In the genomic region with DNA sequence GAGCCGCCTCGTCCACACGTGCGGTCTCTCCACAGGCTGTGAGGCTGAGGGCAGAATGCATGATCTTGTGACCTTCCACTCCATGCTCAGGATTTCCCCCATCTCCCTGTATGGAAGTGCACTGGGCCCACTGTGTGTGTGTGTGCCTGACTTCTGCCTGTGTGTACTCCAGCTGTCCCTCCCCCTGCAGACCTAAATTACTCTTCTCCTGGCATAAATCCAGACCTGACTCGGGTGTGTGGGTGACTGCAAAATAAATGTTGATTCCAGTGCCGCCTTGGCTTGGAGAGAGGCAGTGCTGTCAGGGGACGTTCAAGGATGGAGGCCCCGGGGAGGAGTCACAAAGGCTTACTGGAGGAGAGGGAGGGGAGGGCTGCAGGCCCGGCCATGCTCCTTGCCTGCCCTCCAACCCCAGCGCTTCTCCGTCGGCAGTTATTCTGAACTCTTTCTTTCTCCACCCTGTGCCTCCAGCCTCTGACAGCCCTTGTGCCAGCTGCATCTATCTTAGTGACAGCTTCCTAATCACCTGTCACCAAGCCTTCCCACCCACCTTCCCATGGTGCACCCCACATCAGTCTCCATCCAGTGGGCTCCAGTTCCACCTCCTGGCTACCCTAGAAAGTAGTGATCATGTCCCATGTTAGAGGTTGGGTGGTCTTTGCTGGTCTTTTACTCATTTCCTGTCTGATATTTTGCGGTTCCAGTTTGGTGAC, we compare ENCODE assay signal across 9 mouse cellular contexts. TPM values are rescaled to one million over a fixed set of nuclear protein-coding genes. Genes with fewer than 3 reads are reported as not detected.
A peak's percentile ranks its signal among the peaks of the same experiment; 100 is the strongest.
DNase-seq lines count a peak whose midpoint lies in the region; ATAC-seq and TF ChIP-seq lines count a peak whose summit lies in the region.
"Had no signal": no experiment of that assay in that cellular context is flagged by ENCODE, and none has a peak within 500 bp of the region (broad histone marks: within the 10 kb centered on the region; RNA-seq: fewer than 3 reads in every experiment).

No protein-coding gene starts in this region.

- no peak overlapping the region for H3K4me3 ChIP-seq in kidney, adult 2 months (ENCODE audit: insufficient read depth, low read depth, low read length)
- no peak overlapping the region for H3K4me3 ChIP-seq in limb, embryonic 15.5 days
- H3K4me3 ChIP-seq: liver, embryonic 13.5 days had no signal

- peaks cover 36% of the 10 kb centered on the region for H3K4me1 ChIP-seq in kidney, adult 2 months (ENCODE audit: control insufficient read depth, insufficient read depth, low read length)
- peaks cover 44% of the 10 kb centered on the region for H3K4me1 ChIP-seq in limb, embryonic 15.5 days

- no peak for TF ChIP-seq CTCF in kidney, adult 2 months (conservative IDR thresholded peaks at IDR 0.05; ENCODE audit: insufficient read depth, insufficient read length, low read depth, low read length)

- peak; percentile 76 for DNase-seq in MN1 (ENCODE audit: low spot score)
- peak; percentile 56 for DNase-seq in adrenal gland, postnatal 25 days
- DNase-seq in frontal cortex, postnatal 36 days (ENCODE audit: low spot score in 2 of 2) = peak; percentile 70 to 72
- peak; percentile 81 for DNase-seq in kidney, adult 2 months
- peak; percentile 76 for DNase-seq in retina, postnatal 1 day
- DNase-seq in thymus, postnatal 4 days = no peak
- no peak for DNase-seq in cerebellum, adult 11 months
- DNase-seq: liver, embryonic 13.5 days had no signal

- no peak overlapping the region for H3K9ac ChIP-seq in limb, embryonic 15.5 days
- H3K9ac ChIP-seq: liver, embryonic 13.5 days had no signal

- no peak for TF ChIP-seq POLR2A in kidney, adult 2 months (IDR thresholded peaks at IDR 0.05; ENCODE audit: low read depth, low read length)

- 11% methylated on average over 13 of the region's 13 CpGs for WGBS in kidney, adult 2 months
- WGBS in limb, embryonic 15.5 days = 17% methylated on average over 13 of the region's 13 CpGs

- no peak for ATAC-seq in limb, embryonic 15.5 days (ENCODE audit: insufficient number of reproducible peaks, low FRiP score, low TSS enrichment, low read depth)

- no peaks in the 10 kb centered on the region for H3K9me3 ChIP-seq in limb, embryonic 15.5 days
- H3K9me3 ChIP-seq: liver, embryonic 13.5 days had no signal

- H3K4me2 ChIP-seq in limb, embryonic 15.5 days = no peak overlapping the region
- H3K4me2 ChIP-seq: liver, embryonic 13.5 days had no signal

- peak overlapping the region; percentile 64 for H3K27ac ChIP-seq in kidney, adult 2 months (ENCODE audit: insufficient read depth, low read depth, low read length)
- peak overlapping the region; percentile 65 for H3K27ac ChIP-seq in limb, embryonic 15.5 days
- H3K27ac ChIP-seq: liver, embryonic 13.5 days had no signal

- no peaks in the 10 kb centered on the region for H3K36me3 ChIP-seq in kidney, adult 2 months (ENCODE audit: control insufficient read depth, insufficient read depth, low read length)
- H3K36me3 ChIP-seq in limb, embryonic 15.5 days = no peaks in the 10 kb centered on the region
- H3K36me3 ChIP-seq: liver, embryonic 13.5 days had no signal

- H3K27me3 ChIP-seq in kidney, adult 2 months (replicated peaks; ENCODE audit: control insufficient read depth, insufficient read depth, low read length) = no peaks in the 10 kb centered on the region
- no peaks in the 10 kb centered on the region for H3K27me3 ChIP-seq in limb, embryonic 15.5 days
- H3K27me3 ChIP-seq: liver, embryonic 13.5 days had no signal

RNA-seq across cellular contexts. Expression of gene Zfp710, which starts 45.2 kb away (rescaled TPM):
- total RNA-seq in adrenal gland, postnatal 25 days (2021) = 18.5 and 21.4 TPM in 2 replicates
- 22.6 and 26.4 TPM in 2 replicates for polyA plus RNA-seq in kidney, adult 2 months (2012; rRNA removed)
- polyA plus RNA-seq in limb, embryonic 15.5 days (2015; fragmentation: Nextera tagmentation; extraction: Ambion mirVana) = 16.9 and 18.9 TPM in 2 replicates

RNA-seq across cellular contexts. Expression of gene Idh2, which starts 45.4 kb away (rescaled TPM):
- total RNA-seq in adrenal gland, postnatal 25 days (2021) = 152 and 173 TPM in 2 replicates
- 651 and 688 TPM in 2 replicates for polyA plus RNA-seq in kidney, adult 2 months (2012; rRNA removed)
- 546 and 644 TPM in 2 replicates for polyA plus RNA-seq in limb, embryonic 15.5 days (2015; fragmentation: Nextera tagmentation; extraction: Ambion mirVana)

Comparison
In these comparisons a context has a peak if more than half of its experiments do, and no peak if none do; other contexts are left out.
1. DNase-seq: peak in MN1 (single experiment), adrenal gland, postnatal 25 days (single experiment), frontal cortex, postnatal 36 days (2 of 2), kidney, adult 2 months (single experiment) and retina, postnatal 1 day (single experiment); none in thymus, postnatal 4 days (single experiment) and cerebellum, adult 11 months (single experiment).